Mouse (Mus musculus): ENCODE data around the gene Ptpn1.

Gene Ptpn1

DNA sequence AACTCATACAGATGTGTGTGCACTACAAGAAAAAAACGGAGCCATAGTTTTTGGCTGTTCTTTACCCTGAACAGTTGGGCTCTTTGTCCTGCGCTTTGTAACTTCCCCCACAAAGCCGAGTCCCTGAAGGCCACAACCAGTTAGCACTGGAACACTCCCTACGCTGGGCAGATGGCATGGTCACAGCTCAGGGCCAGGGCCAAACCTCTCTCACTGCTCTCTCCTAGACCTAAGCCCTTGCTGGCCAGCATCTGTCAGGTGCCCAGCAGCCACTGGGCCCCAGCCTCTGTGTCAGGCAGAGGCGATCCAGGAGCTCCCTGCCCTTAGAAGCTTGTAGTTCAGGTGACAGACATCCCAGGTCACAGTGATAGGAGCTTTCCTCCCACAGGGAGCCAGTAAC is 13.6 kb downstream of the Ptpn1 start:
- no peak for DNase-seq (ENCODE audit: low read depth, low spot score)

DNA sequence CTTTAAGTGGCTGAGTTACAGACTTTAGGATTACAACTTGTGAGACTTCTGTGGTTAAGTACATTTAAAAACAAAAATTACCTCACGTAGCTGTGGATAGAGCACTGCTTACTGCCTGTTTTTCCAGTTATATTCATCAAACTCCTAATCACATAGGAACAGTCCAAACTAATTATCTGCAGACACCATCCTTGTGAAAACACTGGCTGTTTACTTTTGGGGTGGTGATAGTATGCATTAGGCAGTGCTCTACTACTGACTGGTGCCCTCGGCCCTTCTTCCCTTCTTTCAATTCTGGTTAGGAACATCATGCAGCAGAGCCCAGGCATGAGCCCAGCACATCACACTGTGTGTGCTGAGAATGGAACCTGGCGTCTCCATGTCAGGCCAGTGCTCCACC is 15.4 kb downstream of the Ptpn1 start:
- DNase-seq (ENCODE audit: low read depth, low spot score): no peak

DNA sequence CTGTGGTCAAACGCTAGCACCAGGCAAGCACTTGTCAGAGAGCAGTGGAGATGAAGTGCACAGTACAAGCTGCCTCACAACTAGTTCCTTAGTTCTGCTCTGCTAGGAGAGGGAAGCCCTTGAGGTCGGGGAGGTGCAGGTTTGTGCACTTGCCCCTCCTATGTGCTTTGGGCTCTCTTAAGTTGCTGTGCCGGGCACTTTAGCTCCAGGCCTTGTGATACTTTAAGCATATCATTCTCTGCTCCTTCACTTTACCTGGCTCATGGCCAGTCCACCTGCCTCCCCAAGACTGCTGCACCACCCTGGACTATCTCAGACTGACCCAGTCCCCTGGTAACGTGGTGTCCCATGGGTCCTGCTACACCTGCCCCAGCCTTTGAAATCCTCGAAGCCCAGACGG is 16.2 kb downstream of the Ptpn1 start:
- DNase-seq (ENCODE audit: low read depth, low spot score): no peak

DNA sequence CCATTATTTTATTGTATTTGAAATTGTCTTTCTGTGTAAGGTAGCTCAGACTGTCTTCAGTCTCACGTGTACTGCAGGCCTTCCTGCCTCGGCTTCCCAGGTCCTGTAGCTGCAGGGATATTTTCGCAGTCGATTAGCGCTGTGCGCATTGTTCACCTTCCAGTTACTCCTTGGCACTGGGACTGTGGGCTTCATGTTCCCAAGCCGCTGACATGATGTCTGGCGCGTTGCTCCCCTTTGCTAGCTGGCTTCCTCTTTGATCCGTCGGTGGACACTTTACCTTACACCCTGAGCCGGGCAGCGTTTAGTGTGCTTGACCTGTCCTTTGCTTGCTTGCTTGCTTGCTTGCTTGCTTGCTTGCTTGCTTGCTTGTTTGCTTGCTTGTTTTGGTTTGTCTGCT is 16.7 kb downstream of the Ptpn1 start:
- DNase-seq (ENCODE audit: low read depth, low spot score): no peak

- peak; percentile 82 for DNase-seq (ENCODE audit: low read depth, low spot score)
Observed at GRCm38 (mm10) chr2:167949250-167949649, 17.4 kb downstream of the Ptpn1 start.

GRCm38 (mm10) chr2:167949808-167950207 is 18.0 kb downstream of the Ptpn1 start:
- DNase-seq (ENCODE audit: low read depth, low spot score): no peak

- no peak for DNase-seq (ENCODE audit: low read depth, low spot score)
Observed at GRCm38 (mm10) chr2:167950681-167951080, 18.8 kb downstream of the Ptpn1 start.

DNA sequence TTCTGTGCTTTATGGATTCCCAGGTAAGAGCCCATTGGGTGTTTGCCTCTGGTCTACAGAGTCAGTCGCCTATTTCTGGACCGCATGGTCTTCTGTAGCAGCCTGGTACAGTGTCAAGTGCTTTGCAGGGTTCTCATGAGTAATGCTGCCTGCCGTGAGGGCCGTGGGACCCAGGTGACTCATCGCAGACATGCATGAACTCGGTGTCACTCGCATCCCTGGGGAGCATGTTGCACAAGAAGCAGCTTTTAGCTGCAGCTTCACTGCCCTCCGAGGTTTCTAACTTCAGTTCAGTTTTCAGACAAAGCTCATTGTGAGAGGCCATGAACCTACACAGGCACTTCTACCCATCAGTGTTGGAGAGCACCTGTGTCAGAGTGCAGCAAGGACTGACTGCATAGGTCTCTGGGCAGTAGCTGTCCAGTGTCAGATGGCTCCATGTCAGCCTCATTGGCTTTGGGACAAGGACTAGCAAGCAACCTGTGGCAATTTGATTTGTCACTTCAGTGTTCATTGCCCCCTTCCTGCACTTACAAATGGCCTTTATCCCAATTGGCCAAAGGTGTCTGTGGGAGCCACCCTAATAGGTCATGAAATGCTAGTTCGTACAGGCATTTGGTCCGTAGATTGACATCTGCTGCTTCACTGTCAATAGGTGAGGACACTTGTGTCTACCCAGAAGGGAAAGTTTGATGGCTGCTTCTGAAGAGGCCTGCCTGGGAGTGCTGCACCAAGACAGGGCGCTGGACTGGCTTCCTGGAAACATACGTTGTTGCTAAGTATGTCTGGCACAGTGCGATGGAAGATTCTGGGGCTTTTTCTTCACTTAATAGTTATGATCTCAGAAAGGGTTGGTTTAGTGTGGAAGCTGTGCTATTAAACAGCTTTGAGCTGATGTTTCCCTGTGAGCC is 19.7 kb downstream of the Ptpn1 start:
- DNase-seq (ENCODE audit: low read depth, low spot score): peak; percentile 93

DNA sequence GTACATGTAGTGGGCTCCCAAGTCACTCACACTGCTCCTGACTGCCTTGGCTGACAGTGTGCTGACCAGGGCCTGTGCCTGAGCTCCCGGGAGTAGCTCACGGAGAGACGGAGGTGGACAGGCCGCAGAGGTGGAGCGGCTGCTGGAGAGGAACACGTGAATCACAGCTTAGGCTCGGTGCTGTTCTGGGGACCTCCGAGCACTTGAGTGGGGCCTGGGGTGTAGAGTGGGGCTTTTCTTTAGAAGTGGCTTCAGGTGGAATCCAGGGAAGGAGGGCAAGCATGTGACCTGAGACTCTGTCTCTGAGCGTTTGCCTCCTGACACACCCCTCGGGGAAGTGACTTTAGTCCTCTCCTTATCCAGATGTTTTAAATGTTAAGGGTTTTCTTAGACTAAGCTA is 22.0 kb downstream of the Ptpn1 start:
- DNase-seq (ENCODE audit: low read depth, low spot score): no peak

DNA sequence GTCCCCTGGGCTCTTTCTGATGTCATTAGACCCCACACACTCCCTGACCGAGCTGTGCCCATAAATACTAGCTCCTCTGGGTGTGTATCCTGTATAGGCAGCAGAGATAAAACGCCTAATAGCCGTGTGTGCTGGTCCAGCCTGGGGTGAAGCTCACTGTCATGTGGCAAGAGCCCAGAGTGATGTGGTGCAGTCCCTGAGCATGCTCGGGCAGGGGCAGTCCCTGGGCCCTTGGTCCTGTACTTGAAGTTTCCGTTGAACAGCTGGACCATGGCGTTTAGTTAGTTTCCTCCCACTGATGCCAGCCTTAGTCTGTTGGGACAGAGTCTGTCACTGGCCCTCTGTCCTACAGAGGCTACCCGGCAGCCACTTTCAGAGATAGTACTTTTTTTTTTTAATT is 23.1 kb downstream of the Ptpn1 start:
- DNase-seq (ENCODE audit: low read depth, low spot score): no peak

GRCm38 (mm10) chr2:167957539-167957938 is 25.7 kb downstream of the Ptpn1 start:
- peak; percentile 50 for DNase-seq (ENCODE audit: low read depth, low spot score)

- DNase-seq (ENCODE audit: low read depth, low spot score): peak; percentile 70
Observed at GRCm38 (mm10) chr2:167958082-167958788, 26.4 kb downstream of the Ptpn1 start.

GRCm38 (mm10) chr2:167958843-167959242 is 27.0 kb downstream of the Ptpn1 start:
- DNase-seq (ENCODE audit: low read depth, low spot score): peak; percentile 97

DNA sequence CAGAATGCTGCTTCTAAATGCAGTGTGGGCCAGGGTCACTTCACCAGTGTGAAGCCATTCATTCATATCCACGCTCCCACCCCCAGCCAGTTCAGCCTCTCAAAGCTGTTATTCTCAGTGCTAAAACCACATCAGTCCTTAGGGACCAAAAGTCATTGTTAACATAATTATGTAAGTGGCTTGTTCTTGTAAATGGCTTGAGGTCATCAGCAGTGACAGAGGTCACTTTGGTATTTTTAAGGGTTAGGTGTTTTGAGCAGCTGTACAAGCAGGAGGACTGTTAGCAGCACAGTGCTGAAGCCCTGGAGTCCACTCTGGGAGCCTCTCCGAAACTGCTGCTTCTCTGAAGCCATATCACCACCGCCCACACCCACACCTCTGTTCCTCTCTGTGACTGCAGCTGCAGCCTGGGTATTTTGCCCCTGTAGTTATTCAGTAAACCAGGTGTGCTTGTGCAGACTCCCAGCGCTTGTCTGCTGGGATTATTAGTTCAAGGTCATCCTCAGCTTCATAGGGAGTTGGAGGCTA is 27.6 kb downstream of the Ptpn1 start:
- no peak for DNase-seq (ENCODE audit: low read depth, low spot score)

GRCm38 (mm10) chr2:167959996-167960395 is 28.1 kb downstream of the Ptpn1 start:
- no peak for DNase-seq (ENCODE audit: low read depth, low spot score)

GRCm38 (mm10) chr2:167960584-167960983 is 28.7 kb downstream of the Ptpn1 start:
- no peak for DNase-seq (ENCODE audit: low read depth, low spot score)

- DNase-seq (ENCODE audit: low read depth, low spot score): no peak
Observed at GRCm38 (mm10) chr2:167962347-167962746, 30.5 kb downstream of the Ptpn1 start.

GRCm38 (mm10) chr2:167963176-167963575 is 31.3 kb downstream of the Ptpn1 start:
- DNase-seq (ENCODE audit: low read depth, low spot score): no peak

DNA sequence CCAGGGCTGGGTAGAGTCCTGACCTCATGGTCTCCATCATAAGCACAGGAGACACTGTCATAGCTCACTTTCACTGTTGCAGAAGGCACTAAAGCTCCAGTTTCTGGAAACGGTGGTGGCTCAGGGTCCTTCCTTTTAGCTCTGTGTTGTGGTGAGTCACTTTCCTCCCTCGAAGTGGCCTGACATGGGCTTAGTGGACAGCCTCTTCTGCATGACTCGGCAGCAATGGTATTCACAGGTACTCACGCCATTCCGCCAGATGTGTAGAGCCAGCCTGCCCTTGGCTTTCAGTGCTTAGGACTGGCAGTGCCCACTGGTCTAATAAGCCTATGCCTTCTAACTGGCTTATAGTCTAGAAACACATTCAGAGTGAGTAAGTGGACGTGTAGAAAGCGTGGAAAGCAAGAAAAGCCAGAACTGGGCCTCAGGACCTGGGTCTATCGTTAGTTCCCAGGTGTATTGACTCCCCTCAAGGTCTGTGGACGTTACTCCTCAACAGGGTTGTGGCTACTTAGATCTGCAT is 32.0 kb downstream of the Ptpn1 start:
- DNase-seq (ENCODE audit: low read depth, low spot score): peak; percentile 43

- no peak for DNase-seq (ENCODE audit: low read depth, low spot score)
Observed at GRCm38 (mm10) chr2:167964320-167964719, 32.5 kb downstream of the Ptpn1 start.

DNA sequence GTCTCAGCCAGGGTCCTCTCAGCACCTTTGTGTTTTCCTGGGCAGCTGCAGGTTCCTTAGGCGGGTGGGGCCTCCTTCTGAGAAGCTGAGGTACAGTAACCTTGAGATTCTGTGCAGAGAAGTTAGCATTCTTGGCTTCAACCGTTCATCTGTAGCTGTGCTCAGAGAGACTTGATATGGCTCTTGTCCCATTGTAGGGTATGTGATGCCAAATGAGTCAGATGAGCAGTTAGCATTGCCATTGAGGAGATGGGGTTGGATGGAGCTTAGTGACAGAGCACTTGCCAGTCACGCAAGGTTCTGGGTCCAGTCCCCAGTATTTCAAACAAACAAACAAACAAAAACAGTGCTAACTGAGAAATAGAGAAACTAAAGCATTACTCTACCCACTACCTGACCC is 34.1 kb downstream of the Ptpn1 start:
- no peak for DNase-seq (ENCODE audit: low read depth, low spot score)

- no peak for DNase-seq (ENCODE audit: low read depth, low spot score)
Observed at GRCm38 (mm10) chr2:167968504-167968903, 36.6 kb downstream of the Ptpn1 start.

Data from 3T3-L1 (cell line).